Mouse (Mus musculus) T-cell, adult 66 days (primary cell): Measurements from ENCODE around the gene Gm49601. TPM values are rescaled to one million over a fixed set of nuclear protein-coding genes. Genes with fewer than 3 reads are reported as not detected.

Experiments
- total RNA-seq, 2 experiments: library from RNA; stranded (reverse); gene quantifications; 3 replicates in 1 of 2; 4 replicates in 1 of 2; pipeline ENCODE4 v1.2.4; 2023

Gene Gm49601
- not detected for total RNA-seq

GRCm38 (mm10) chr16:18626376-18626878, at the start of gene Gm49601:
TSS of gene Gm49601 (minus strand) at chr16:18626427.

GRCm38 (mm10) chr16:18629390-18630231, 3.4 kb upstream of the Gm49601 start, which contains the start of gene Sept5:
TSS of gene Sept5 (minus strand) at chr16:18629954.

DNA sequence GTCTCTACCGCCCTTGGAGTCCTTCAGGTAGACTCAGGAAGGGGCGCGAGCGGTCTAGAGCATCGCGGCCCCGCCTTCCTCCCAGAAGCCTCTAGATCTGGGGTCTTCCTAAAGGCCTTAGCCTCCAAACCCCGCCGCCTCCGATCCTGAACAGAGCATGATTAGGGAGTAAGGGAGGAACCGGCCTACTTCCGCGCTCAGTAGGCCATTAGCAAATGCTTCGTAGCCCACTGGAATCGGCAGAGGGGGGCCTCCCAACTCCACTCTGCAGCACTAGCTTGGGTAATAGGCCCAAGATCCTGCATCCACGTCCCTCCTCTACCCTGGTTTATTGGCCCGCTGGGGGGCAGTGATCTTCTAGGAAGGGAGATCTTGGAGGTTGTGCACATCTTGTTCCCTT, 4.2 kb downstream of the Gm49601 start, which contains the start of gene Gp1bb:
TSS of gene Gp1bb (minus strand) at position 385 of the 400 bp plus-strand sequence.

DNA sequence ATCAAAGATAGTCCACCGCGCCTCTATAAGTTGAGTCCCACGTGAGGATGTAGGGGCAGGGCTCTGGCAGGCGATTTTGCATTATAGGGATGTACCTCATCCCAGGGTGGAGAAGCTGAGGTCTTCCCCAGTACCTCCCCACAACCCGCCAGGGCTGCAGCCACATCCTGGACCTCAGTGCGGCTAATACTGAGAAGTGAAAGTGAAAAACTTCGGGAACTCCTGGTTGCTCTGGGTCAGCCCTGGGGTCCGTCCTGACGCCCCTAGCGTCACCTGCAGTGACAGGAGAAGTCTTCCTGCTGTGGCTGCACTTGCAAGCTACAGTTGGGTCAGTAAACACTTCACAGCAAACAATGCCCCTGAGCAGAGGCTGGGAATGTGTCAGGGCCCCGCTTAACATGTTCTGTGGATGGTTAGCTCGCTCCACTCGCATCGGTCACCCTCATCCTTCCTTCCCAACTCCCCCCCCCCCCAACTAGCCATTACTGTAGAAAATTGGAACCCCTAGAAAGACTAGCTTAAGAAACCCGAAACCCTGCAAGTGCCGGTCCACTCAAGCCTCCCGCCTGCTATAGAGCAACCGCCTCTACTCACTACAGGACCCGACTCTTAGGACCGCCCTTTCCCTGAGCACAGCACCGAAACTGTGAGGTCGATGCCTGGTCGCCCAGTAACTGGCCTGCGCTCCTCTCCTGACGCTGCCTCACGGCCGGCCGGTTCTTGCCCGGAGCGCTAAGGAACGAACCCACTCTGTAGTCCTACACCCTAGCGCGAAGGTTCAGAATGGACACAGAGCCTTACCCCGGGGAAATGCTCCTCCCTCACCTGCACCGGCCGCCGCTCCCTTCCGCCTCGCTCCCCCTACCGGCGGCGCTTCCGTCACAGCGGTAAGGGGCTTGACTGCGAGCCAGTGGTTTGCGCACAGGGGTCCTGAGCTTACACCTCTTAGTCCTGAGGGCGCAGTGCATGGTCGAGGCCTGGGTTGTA, 36.1 kb downstream of the Gm49601 start, which contains the start of gene Tbx1:
TSS of gene Tbx1 (minus strand) at position 868 of the 987 bp plus-strand sequence.

Other genes starting within 250 kb of the Gm49601 start
- 10 to 100 TPM; 17.8 to 19.8 TPM for gene Txnrd2, start 200.0 kb downstream of the Gm49601 start, total RNA-seq
- 10 to 100 TPM; 13.4 to 18.8 TPM for gene Comt, start 199.6 kb downstream of the Gm49601 start, total RNA-seq
- 10 to 100 TPM; 11.5 to 14.6 TPM for gene Gnb1l, start 127.7 kb downstream of the Gm49601 start, total RNA-seq
- 10 to 100 TPM in 1 of 2 experiments, 1 to 10 TPM in 1; 8.9 to 13.0 TPM for gene Rtl10, start 127.5 kb downstream of the Gm49601 start, total RNA-seq
- not detected for gene Tbx1, start 35.8 kb downstream of the Gm49601 start, total RNA-seq
- not detected for gene Gp1bb, start 4.0 kb downstream of the Gm49601 start, total RNA-seq
- under 1 TPM; 0.21 to 0.26 TPM for gene Sept5, start 3.5 kb upstream of the Gm49601 start, total RNA-seq
- gene Cldn5, start 150.4 kb upstream of the Gm49601 start, total RNA-seq: not detected
- 100 to 1,000 TPM; 107 to 114 TPM for gene Ufd1, start 185.4 kb upstream of the Gm49601 start, total RNA-seq
- 1 to 10 TPM; 4.3 to 6.8 TPM for gene Cdc45, start 185.6 kb upstream of the Gm49601 start, total RNA-seq
- 10 to 100 TPM; 54.9 to 59.3 TPM for gene 2510002D24Rik, start 210.2 kb upstream of the Gm49601 start, total RNA-seq
- 1 to 10 TPM in 1 of 2 experiments, not detected in 1; 4.9 TPM for gene Gm28539, start 210.2 kb upstream of the Gm49601 start, total RNA-seq